Mouse (Mus musculus) B cell, adult (primary cell): ENCODE results near the gene Pycard. TPM values are rescaled to one million over a fixed set of nuclear protein-coding genes. Genes with fewer than 3 reads are reported as not detected.

Source experiments
- total RNA-seq: library from RNA; stranded (reverse); gene quantifications from 4 replicates; pipeline ENCODE4 v1.2.4, GENCODE M21; 2023; ENCODE audit not compliant: inconsistent age

Gene Pycard
- 25.0 to 31.2 TPM (median 27.9 TPM) in 4 replicates for total RNA-seq

DNA sequence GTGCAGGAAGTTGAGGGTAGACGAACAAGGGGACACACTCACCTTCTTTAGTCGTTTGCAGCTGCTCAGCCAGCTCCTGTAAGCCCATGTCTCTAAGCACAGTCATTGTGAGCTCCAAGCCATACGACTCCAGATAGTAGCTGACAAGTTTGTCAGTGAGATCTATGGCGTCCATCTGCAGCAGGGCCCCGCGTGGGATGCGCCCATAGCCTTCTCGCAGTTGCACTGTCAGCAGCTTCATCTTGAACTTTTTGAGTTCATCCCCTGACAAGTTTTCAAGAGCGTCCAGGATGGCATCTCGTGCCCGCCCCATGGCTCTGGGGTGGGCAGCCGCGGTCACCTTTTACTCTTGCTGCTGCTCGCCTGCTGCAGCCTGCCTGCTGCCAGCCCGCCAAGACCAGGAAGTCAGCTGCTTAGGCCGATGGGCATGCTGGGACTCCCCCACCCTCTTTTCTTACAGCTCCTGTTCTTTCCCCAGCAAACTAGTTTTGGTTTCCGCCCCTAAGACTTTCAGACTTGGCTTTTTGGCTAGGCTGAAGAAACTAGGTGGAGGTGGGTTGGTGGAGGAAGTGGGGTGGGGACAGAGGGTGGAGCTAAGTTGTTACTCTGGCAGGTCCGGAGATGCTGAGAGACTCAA, at the start of gene Pycard:
TSS of gene Pycard (minus strand) at position 527 of the 637 bp plus-strand sequence.

DNA sequence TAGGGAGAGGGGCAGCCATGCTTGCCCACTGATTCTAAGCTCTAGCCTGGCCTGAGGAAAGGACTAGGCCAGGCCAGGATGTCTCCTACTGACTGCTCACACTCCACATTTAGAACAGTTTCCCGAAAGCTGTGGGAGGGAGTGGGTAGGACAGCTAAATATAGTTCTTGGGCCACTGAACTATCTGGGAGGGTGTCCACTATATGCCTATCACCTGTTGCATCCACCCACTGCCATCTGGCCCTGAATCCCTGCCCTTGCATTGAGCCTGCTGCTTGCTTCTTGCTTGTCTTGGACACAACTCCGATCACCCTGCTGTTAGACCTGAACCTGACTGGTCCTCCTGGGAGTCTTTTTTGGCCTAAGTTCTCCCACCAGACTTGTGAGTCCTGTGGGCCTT, 10.0 kb upstream of the Pycard start, which contains the start of gene Trim72:
TSS of gene Trim72 (plus strand) at position 262 of the 400 bp plus-strand sequence.

DNA sequence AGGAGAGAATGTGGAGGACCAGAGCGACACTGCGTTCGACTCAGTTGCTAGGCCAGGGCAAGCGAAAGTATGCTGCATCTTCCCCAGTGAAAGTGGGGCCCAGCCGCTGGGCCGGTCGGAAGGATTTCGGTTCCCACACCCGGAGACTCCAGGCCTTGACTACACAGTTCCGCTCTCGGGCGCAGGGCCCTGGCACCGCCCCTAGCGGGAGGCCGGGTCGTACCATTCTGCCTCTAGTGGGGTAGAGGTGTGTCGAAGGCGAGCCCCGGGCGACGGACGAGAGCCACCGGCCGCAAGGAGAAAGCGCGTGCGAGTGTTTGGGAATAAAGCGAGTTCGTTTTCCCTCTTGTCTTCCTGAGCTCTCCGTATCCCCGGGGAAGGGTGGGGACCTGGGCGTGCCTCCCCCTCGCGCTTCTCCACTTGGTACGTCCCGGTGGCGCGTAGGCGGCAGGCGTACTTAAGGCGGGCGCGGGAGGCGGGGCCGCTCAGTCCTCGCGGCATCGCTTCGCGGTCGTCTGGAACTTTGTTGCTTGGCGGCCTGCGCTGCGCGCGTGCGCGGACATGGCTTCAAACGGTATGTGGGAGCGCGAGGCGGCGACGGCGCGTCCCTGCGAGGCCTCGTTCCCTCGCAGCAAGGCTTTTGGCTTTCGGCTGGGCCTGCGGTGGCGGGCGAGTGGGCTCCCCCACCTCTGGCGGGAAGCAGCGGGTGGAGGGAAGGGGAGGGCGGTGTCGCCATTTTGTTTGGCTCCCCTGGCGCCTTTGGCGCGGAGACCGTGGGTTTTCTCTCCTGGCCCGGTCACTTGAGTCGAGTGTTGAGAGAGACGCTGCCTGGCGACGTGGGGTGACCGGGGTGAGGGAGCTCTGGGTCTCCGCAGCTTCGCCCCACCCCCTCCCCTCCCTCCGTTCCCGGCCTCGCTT, 26.4 kb downstream of the Pycard start, which contains the start of gene Fus:
TSS of gene Fus (plus strand) at position 454 of the 918 bp plus-strand sequence.

DNA sequence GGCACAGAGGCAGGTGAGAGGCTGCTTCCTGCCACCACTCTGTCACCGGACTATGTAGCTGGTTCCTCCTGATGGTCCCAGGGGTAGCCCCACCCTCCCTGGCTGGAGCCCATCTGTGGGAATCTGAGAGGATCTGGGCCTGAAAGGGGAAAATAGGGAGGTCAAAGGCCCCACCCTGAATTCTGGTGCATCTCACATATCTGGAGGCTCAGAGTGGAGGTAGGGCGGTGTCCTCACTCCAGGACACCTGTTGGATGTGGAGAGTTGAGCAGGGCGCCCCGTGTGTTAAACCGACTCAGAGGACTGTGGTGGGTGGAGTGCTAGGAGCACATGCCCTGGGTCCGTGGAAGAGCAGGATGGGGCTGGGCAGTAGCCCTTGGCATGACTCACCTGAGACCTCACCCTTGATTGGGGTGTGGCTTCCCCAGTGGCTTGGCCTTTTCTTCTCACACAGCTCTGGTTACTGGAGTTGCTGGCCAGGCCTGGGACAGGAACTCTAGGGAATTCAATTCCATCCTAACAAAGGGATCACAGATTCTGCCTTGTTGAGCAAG, 47.1 kb downstream of the Pycard start, which contains the start of gene Prss36:
TSS of gene Prss36 (minus strand) at position 256 of the 554 bp plus-strand sequence.

Other genes with a start within 250 kb of the Pycard start
- gene Fbxl19, start 249.3 kb downstream of the Pycard start, total RNA-seq, result 17.0 to 19.0 TPM (median 17.8 TPM) in 4 replicates
- gene Orai3, start 224.1 kb downstream of the Pycard start, total RNA-seq, result 32.3 to 37.7 TPM (median 35.3 TPM) in 4 replicates
- gene Setd1a, start 217.2 kb downstream of the Pycard start, total RNA-seq, result 73.8 to 89.8 TPM (median 79.6 TPM) in 4 replicates
- 1.00 to 2.5 TPM (median 1.3 TPM) in 3 of 4 replicates, not detected in the other for gene Gm49388, start 208.3 kb downstream of the Pycard start, total RNA-seq
- 2.4 to 3.8 TPM (median 3.5 TPM) in 4 replicates for gene Hsd3b7, start 193.3 kb downstream of the Pycard start, total RNA-seq
- gene Stx4a, start 169.6 kb downstream of the Pycard start, total RNA-seq, result 141 to 145 TPM (median 144 TPM) in 4 replicates
- gene Stx1b, start 169.3 kb downstream of the Pycard start, total RNA-seq, result not detected in 4 replicates
- 96.4 to 104 TPM (median 100 TPM) in 4 replicates for gene Zfp646, start 117.6 kb downstream of the Pycard start, total RNA-seq
- 10.2 to 19.0 TPM (median 14.3 TPM) in 4 replicates for gene Zfp668, start 117.0 kb downstream of the Pycard start, total RNA-seq
- 0.30 to 0.78 TPM (median 0.46 TPM) in 4 replicates for gene Prss53, start 102.9 kb downstream of the Pycard start, total RNA-seq
- gene Gm21974, start 98.4 kb downstream of the Pycard start, total RNA-seq, result not detected in 4 replicates
- 13.7 to 16.1 TPM (median 14.6 TPM) in 4 replicates for gene Vkorc1, start 98.2 kb downstream of the Pycard start, total RNA-seq
- gene Bckdk, start 89.8 kb downstream of the Pycard start, total RNA-seq, result 24.4 to 36.9 TPM (median 28.0 TPM) in 4 replicates
- 42.4 to 44.8 TPM (median 42.7 TPM) in 4 replicates for gene Kat8, start 81.4 kb downstream of the Pycard start, total RNA-seq
- gene Prss8, start 63.8 kb downstream of the Pycard start, total RNA-seq, result not detected in 4 replicates
- 2.5 to 4.6 TPM (median 3.6 TPM) in 4 replicates for gene Prss36, start 47.1 kb downstream of the Pycard start, total RNA-seq
- 714 to 860 TPM (median 834 TPM) in 4 replicates for gene Fus, start 26.4 kb downstream of the Pycard start, total RNA-seq
- 0.69 to 1.1 TPM (median 0.91 TPM) in 4 replicates for gene Trim72, start 10.1 kb upstream of the Pycard start, total RNA-seq
- gene Itgam, start 68.8 kb upstream of the Pycard start, total RNA-seq, result 1.6 to 3.3 TPM (median 2.1 TPM) in 4 replicates
- not detected in 4 replicates for gene Gm49368, start 68.8 kb upstream of the Pycard start, total RNA-seq
- gene Itgax, start 135.7 kb upstream of the Pycard start, total RNA-seq, result 1.5 to 3.1 TPM (median 2.0 TPM) in 4 replicates
- 3.3 to 8.8 TPM (median 6.4 TPM) in 4 replicates for gene Itgad, start 160.5 kb upstream of the Pycard start, total RNA-seq
- gene Cox6a2, start 212.5 kb upstream of the Pycard start, total RNA-seq, result not detected in 4 replicates
- gene Armc5, start 243.5 kb upstream of the Pycard start, total RNA-seq, result 27.8 to 32.3 TPM (median 31.6 TPM) in 4 replicates
- gene 9130023H24Rik, start 244.2 kb upstream of the Pycard start, total RNA-seq, result 4.1 to 4.6 TPM (median 4.3 TPM) in 4 replicates